Mouse (Mus musculus): ENCODE results near the gene Xiap. TPM values are rescaled to one million over a fixed set of nuclear protein-coding genes. Genes with fewer than 3 reads are reported as not detected.

Gene Xiap
- polyA plus RNA-seq (2017; shearing (Covaris generic)) = 14.2 TPM

GRCm38 (mm10) chrX:42059282-42060068, at the start of gene Xiap:
Xiap (plus strand) TSS chrX:42059679.

GRCm38 (mm10) chrX:42148788-42149556, 89.5 kb downstream of the Xiap start, which contains the start of gene Stag2:
Stag2 (plus strand) TSS chrX:42149317.

Other genes starting within 250 kb of the Xiap start
- gene Thoc2, start 139.0 kb upstream of the Xiap start, polyA plus RNA-seq (2017; shearing (Covaris generic)) = 170 TPM
- 121 TPM for gene Stag2, start 89.6 kb downstream of the Xiap start, polyA plus RNA-seq (2017; shearing (Covaris generic))

Data from inflammation-experienced regulatory T-cells, adult 16 weeks (primary cell).